Mouse (Mus musculus): ENCODE measurements around the gene Oca2.

Gene Oca2

GRCm38 (mm10) chr7:56239543-56239942 lies at the start of gene Oca2:
Gene Oca2 (plus strand): TSS chr7:56239760.
- DNase-seq (ENCODE audit: low read depth in 1 of 2, low spot score in 2 of 2): no peak

DNA sequence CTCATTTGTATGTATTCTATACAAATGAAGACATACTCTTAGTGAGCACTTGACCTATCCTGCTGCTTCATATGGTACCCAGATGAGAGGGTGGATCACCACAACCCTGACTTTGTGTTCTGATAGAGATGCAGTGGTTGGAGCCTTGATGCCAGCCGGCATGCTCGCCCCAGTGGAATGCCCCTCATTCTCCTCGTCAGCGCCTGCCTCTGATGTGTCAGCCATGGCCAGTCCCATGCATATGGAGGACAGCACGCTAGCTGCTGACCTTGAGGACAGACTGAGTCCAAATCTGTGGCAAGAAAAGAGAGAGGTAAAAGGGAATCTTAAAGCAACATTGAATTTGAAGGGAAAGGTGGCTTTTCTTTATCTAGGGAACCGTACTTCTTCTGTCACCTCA lies 48.5 kb upstream of the Oca2 start:
- DNase-seq (ENCODE audit: low read depth in 1 of 2, low spot score in 2 of 2): no peak

GRCm38 (mm10) chr7:56191661-56192060 lies 47.9 kb upstream of the Oca2 start:
- DNase-seq (ENCODE audit: low read depth in 1 of 2, low spot score in 2 of 2): no peak

- no peak for DNase-seq (ENCODE audit: low read depth in 1 of 2, low spot score in 2 of 2)
Observed at GRCm38 (mm10) chr7:56201483-56202218, 37.9 kb upstream of the Oca2 start.

- DNase-seq (ENCODE audit: low read depth in 1 of 2, low spot score in 2 of 2): no peak
Observed at GRCm38 (mm10) chr7:56202843-56203242, 36.7 kb upstream of the Oca2 start.

DNA sequence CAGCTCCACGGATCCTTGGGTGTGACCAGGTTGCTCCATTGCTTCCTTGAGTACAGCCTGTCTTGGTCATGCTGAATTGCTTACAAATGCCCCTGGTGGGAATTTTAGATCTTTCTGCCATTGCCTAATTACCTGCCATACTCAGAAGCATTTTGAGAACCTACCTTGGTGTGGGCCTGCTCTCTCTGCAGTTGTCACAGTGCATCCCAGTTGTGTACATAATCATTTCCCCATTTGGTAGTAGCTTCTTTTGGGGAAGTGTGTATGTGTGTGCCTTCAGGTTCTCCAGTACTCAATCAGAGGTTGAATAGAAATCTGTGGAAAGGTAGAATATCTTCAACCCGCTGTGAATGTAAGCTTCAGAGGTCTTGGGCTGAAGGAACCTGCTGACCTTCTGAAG lies 36.3 kb upstream of the Oca2 start:
- no peak for DNase-seq (ENCODE audit: low read depth in 1 of 2, low spot score in 2 of 2)

DNA sequence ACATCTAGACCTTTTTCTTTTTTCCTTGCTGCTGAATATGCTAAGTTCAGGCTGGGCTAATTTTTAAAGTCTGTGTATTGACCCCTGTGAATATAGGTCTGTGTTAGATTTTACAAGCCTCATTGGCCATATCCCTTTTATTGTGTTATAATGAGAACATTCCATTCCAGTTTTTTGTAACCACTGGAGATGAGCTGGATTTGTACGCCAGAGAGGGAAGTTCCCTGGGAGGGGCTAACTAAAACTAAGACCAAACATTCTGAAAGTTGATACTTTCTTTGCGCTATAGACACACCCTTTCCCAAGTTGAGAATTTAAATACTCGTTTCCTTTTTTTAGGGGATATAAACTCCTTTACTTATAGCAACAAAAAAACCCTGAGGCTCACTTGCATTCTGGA lies 34.7 kb upstream of the Oca2 start:
- DNase-seq (ENCODE audit: low read depth in 1 of 2, low spot score in 2 of 2): no peak

GRCm38 (mm10) chr7:56220811-56221210 lies 18.7 kb upstream of the Oca2 start:
- no peak for DNase-seq (ENCODE audit: low read depth in 1 of 2, low spot score in 2 of 2)

DNA sequence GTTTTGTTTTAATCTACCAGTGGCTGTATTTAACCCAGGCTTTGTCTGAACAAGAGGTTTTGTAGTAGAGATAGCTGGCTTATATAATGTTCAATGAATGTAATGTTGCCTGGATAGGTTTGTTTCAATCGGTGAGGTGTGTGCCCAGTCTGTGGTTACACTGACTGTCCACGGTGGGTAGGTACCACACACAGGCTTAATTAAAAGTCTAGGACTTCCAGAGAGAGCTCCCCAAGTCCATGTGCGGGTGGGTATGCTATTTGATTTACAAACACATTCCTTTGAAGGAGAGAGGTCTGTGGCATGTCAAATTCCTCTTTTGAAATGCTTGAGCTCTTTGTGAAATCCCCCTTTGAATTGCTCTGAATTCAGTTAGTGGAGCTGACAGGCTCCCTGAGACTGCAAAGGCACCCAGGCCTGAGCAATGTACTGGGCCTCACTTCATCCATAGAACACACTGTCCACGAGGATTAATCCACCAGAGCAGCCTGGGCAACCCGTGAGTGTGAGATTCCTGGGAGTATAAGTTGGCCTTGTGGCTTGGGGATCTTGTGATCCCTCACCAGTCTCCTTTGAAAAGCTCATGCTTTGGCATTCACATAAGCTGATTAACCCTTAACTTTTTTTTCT lies 3.7 kb upstream of the Oca2 start:
- no peak for DNase-seq (ENCODE audit: low read depth in 1 of 2, low spot score in 2 of 2)

DNA sequence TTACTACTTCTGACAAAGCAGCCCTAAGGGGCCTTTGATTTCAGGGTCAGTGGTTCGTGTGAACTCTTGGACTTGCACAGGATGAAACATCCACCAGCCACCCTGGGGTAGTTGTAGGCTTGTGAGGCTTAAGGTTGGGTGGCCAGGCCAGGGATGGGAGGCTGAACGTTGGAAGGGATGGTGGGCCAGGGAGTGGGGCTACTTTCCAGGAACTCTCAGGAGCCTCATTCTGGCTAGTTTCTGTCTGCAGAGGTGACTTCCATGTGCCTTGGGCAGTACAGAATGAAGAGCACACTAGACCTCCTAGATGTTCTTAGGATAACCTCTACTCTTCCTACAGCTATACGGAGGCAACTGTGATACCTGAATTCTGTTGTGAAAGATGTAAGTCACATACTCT lies 2.9 kb upstream of the Oca2 start:
- DNase-seq (ENCODE audit: low read depth in 1 of 2, low spot score in 2 of 2): no peak

DNA sequence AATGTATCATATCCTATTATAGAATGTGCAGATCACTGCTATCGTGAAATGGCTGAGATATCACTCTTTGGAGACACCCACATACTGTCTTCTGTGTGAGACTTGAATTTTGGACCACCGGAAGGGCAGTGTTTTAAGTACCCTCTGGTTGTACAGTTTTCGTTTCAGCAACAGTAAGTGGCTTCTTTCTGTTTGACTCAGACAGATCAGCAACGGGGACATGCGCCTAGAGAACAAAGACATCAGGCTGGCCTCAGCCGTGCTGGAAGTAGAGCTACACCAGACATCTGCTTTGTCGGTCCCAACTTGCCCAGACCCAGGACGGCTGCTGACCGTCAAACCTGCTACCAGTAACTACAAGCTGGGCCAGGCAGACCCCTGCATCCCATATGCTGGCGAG lies 15.0 kb downstream of the Oca2 start:
- no peak for DNase-seq (ENCODE audit: low read depth in 1 of 2, low spot score in 2 of 2)

DNA sequence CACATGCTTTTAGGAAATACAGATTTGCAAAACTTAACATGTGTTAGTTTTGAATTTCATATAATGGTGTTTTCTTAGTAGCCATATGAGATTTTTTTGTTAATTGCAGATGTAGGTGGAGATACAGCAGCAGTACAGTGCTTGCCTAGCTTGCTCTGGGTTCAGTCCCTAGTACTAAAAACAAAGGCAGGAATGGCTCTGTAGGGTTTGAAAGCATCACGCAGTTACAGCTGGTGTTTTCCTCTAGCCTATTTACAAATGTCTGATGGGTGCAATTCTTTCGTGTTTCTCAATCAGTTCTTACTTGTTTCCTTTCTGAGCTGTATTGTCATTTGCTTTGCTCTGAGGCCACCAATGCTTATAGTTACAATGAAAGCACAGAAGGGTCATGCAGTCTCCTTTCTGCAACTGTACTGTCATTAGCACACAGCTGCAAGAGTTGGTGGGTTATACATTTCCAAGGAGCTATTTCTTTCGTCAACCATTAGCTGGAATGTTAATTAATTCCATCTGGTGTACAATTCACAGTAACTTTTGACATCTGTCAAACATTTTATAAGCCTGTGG lies 18.4 kb downstream of the Oca2 start:
- no peak for DNase-seq (ENCODE audit: low read depth in 1 of 2, low spot score in 2 of 2)

DNA sequence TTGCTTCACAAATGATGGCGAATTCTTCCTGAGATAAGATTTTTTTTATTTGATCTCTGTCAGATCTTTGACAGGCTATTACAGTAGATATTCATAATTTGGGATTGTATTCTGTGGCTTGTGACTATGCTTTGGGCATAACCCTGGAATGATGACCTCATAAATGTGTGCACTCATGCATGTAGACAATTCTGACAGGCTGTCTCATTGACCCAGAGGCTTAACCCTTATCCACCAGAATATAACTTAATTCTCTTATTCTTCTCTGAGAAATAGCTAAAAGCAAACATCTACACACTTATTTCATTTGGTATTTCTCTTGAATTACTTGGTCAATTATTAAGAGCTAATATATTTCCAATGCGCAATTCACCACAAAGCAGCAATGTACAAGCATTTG lies 37.9 kb downstream of the Oca2 start:
- no peak for DNase-seq (ENCODE audit: low read depth in 1 of 2, low spot score in 2 of 2)

DNA sequence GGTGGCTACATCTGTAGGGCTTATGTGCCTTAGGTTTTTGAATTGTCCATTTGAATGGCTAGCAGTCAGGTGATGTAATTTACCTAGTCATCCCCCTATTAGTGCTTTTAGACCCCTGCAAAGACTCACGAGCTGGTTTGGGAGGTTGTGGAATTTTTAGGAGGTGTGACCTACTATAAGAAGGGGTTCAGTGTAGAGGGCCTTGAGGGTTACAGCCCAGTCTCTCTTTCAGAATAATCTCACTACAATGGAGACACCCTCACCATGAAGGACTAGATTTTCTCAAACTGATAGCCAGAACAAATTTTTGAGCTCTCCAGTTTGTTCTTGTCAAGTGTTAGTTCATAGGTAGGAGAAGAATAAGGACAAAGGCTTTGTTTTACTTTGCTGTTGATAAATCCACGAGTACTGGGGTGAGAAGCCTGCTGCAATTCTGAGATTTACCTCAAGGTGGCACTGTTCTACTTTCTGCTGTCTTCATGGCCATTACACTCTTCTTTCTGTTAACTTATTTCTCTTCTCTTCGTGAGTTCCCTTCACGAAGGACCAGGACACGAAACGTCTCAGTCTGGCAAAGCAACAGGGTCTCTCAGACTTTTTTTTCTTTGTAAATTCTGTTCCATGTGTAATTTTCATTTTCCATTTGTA lies 52.0 kb downstream of the Oca2 start:
- no peak for DNase-seq (ENCODE audit: low read depth in 1 of 2, low spot score in 2 of 2)

GRCm38 (mm10) chr7:56304408-56304807 lies 64.8 kb downstream of the Oca2 start:
- DNase-seq (ENCODE audit: low read depth in 1 of 2, low spot score in 2 of 2): no peak

GRCm38 (mm10) chr7:56314358-56314757 lies 74.8 kb downstream of the Oca2 start:
- DNase-seq (ENCODE audit: low read depth in 1 of 2, low spot score in 2 of 2): no peak

GRCm38 (mm10) chr7:56315630-56316529 lies 76.3 kb downstream of the Oca2 start:
- no peak for DNase-seq (ENCODE audit: low read depth in 1 of 2, low spot score in 2 of 2)

GRCm38 (mm10) chr7:56327738-56328137 lies 88.2 kb downstream of the Oca2 start:
- DNase-seq (ENCODE audit: low read depth in 1 of 2, low spot score in 2 of 2): no peak

DNA sequence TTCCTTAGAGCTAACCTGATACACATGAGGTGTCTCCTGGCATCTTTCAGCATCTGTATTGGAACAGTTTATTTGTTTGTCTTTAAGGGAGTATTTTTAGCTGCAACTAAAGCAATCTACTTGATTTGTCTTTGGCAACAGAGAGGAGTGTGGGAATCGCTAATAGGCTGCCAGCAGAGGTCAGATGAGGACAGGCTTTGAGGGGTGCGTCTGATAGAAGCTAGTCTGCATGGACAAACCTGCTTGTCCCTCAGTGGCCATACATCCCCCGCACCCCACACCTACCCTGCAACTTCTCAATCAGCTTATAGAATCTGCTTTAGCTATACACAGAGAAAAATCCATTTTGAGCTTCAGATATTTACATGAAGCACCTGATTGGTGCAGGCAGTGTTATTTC lies 109.0 kb downstream of the Oca2 start:
- no peak for DNase-seq (ENCODE audit: low read depth in 1 of 2, low spot score in 2 of 2)

DNA sequence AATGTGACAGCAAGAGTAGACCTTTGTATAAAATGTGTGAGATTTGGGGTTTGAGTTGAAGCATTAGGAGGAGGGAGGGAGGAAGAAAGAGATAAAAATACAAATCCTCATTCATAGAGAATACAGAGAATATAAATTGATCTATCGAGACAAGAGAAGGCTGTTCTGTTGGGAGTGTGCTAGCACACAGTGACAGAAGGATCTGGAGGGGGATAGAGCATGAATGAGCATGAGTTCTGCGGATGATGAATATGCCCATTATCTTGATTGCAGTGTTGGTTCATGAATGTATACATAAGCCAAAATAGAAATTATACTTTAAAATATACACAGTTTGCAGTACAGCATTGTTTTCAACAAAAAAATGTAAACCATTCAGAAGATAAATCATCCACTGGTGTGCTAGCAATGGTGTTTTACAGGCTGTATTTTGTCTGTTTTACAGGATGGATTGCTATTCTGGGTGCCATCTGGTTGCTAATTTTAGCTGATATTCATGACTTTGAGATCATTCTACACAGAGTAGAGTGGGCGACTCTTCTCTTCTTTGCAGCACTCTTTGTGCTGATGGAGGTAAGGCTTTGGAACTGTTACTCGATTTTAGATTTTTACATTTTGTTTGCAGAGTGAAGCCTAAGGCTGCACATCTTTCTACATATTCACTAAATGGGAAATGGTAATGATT lies 117.2 kb downstream of the Oca2 start:
- no peak for DNase-seq (ENCODE audit: low read depth in 1 of 2, low spot score in 2 of 2)

Data from monocyte, adult 2 months (primary cell).